Mouse (Mus musculus): Measurements from ENCODE around the gene Rab44. TPM values are rescaled to one million over a fixed set of nuclear protein-coding genes. Genes with fewer than 3 reads are reported as not detected.

Gene Rab44
- polyA plus RNA-seq, 1 experiment: not detected

GRCm38 (mm10) chr17:29159743-29160455 is 46.0 kb downstream of the Rab44 start:
- Histone ChIP-seq H3K4me1 (ENCODE audit: control insufficient read depth, insufficient read depth, low read length) (peaks cover 7% of the 10 kb centered on the region), H3K9ac (ENCODE audit: low read depth, poor library complexity, severe bottlenecking) (peak overlapping the region; percentile 45), H3K27me3 (ENCODE audit: control insufficient read depth, insufficient read depth, low read length, poor library complexity, severe bottlenecking) (no peaks in the 10 kb centered on the region), H3K36me3 (ENCODE audit: control insufficient read depth, insufficient read depth, low read length, poor library complexity, severe bottlenecking) (no peaks in the 10 kb centered on the region), H3K4me3 (ENCODE audit: low read depth, low read length) (peak overlapping the region; percentile 24), H3K9me3 (replicated peaks; ENCODE audit: control insufficient read depth, insufficient read depth, low read length, poor library complexity, severe bottlenecking) (no peaks in the 10 kb centered on the region), H3K27ac (ENCODE audit: insufficient read depth, low read length) (peak overlapping the region; percentile 64)
- TF ChIP-seq CTCF (IDR thresholded peaks at IDR 0.05; ENCODE audit: low read depth, low read length) (no peak), EP300 (IDR thresholded peaks at IDR 0.05; ENCODE audit: insufficient read depth, low read depth, low read length) (0 out of 2 replicates have a peak, but pooled peaks have one; percentile 57), POLR2A (IDR thresholded peaks at IDR 0.05; ENCODE audit: insufficient read depth, low read length) (no peak)

GRCm38 (mm10) chr17:29162334-29162733 is 48.4 kb downstream of the Rab44 start:
- Histone ChIP-seq H3K4me1 (ENCODE audit: control insufficient read depth, insufficient read depth, low read length) (peaks cover 3% of the 10 kb centered on the region), H3K9me3 (replicated peaks; ENCODE audit: control insufficient read depth, insufficient read depth, low read length, poor library complexity, severe bottlenecking) (no peaks in the 10 kb centered on the region), H3K27ac (ENCODE audit: insufficient read depth, low read length) (no peak overlapping the region), H3K36me3 (ENCODE audit: control insufficient read depth, insufficient read depth, low read length, poor library complexity, severe bottlenecking) (no peaks in the 10 kb centered on the region), H3K9ac (ENCODE audit: low read depth, poor library complexity, severe bottlenecking) (no peak overlapping the region), H3K27me3 (ENCODE audit: control insufficient read depth, insufficient read depth, low read length, poor library complexity, severe bottlenecking) (no peaks in the 10 kb centered on the region), H3K4me3 (ENCODE audit: low read depth, low read length) (no peak overlapping the region)
- no peak for TF ChIP-seq CTCF (IDR thresholded peaks at IDR 0.05; ENCODE audit: low read depth, low read length)
- no peak for TF ChIP-seq EP300 (IDR thresholded peaks at IDR 0.05; ENCODE audit: insufficient read depth, low read depth, low read length)

- Histone ChIP-seq H3K9me3 (replicated peaks; ENCODE audit: control insufficient read depth, insufficient read depth, low read length, poor library complexity, severe bottlenecking) (no peaks in the 10 kb centered on the region), H3K4me1 (ENCODE audit: control insufficient read depth, insufficient read depth, low read length) (peaks cover 3% of the 10 kb centered on the region), H3K36me3 (ENCODE audit: control insufficient read depth, insufficient read depth, low read length, poor library complexity, severe bottlenecking) (no peaks in the 10 kb centered on the region), H3K9ac (ENCODE audit: low read depth, poor library complexity, severe bottlenecking) (no peak overlapping the region), H3K4me3 (ENCODE audit: low read depth, low read length) (no peak overlapping the region), H3K27me3 (ENCODE audit: control insufficient read depth, insufficient read depth, low read length, poor library complexity, severe bottlenecking) (no peaks in the 10 kb centered on the region), H3K27ac (ENCODE audit: insufficient read depth, low read length) (0 out of 2 replicates have a peak overlapping the region, but pooled peaks have one; percentile 57)
- no peak for TF ChIP-seq POLR2A (IDR thresholded peaks at IDR 0.05; ENCODE audit: insufficient read depth, low read length)
- TF ChIP-seq EP300 (IDR thresholded peaks at IDR 0.05; ENCODE audit: insufficient read depth, low read depth, low read length): 0 out of 2 replicates have a peak, but pooled peaks have one; percentile 33
Observed at GRCm38 (mm10) chr17:29164469-29165111, 50.6 kb downstream of the Rab44 start.

GRCm38 (mm10) chr17:29165452-29165851 is 51.5 kb downstream of the Rab44 start:
- Histone ChIP-seq H3K4me3 (ENCODE audit: low read depth, low read length) (peak overlapping the region; percentile 7; the same call in 1 of the 2 replicates), H3K9me3 (replicated peaks; ENCODE audit: control insufficient read depth, insufficient read depth, low read length, poor library complexity, severe bottlenecking) (no peaks in the 10 kb centered on the region), H3K9ac (ENCODE audit: low read depth, poor library complexity, severe bottlenecking) (no peak overlapping the region), H3K27me3 (ENCODE audit: control insufficient read depth, insufficient read depth, low read length, poor library complexity, severe bottlenecking) (no peaks in the 10 kb centered on the region), H3K36me3 (ENCODE audit: control insufficient read depth, insufficient read depth, low read length, poor library complexity, severe bottlenecking) (no peaks in the 10 kb centered on the region), H3K4me1 (ENCODE audit: control insufficient read depth, insufficient read depth, low read length) (peaks cover 3% of the 10 kb centered on the region), H3K27ac (ENCODE audit: insufficient read depth, low read length) (peak overlapping the region; percentile 57)
- TF ChIP-seq EP300 (IDR thresholded peaks at IDR 0.05; ENCODE audit: insufficient read depth, low read depth, low read length): no peak
- no peak for TF ChIP-seq POLR2A (IDR thresholded peaks at IDR 0.05; ENCODE audit: insufficient read depth, low read length)
- TF ChIP-seq CTCF (IDR thresholded peaks at IDR 0.05; ENCODE audit: low read depth, low read length): no peak

- Histone ChIP-seq H3K4me3 (ENCODE audit: low read depth, low read length) (no peak overlapping the region), H3K36me3 (ENCODE audit: control insufficient read depth, insufficient read depth, low read length, poor library complexity, severe bottlenecking) (no peaks in the 10 kb centered on the region), H3K4me1 (ENCODE audit: control insufficient read depth, insufficient read depth, low read length) (peaks cover 3% of the 10 kb centered on the region), H3K27ac (ENCODE audit: insufficient read depth, low read length) (no peak overlapping the region), H3K27me3 (ENCODE audit: control insufficient read depth, insufficient read depth, low read length, poor library complexity, severe bottlenecking) (no peaks in the 10 kb centered on the region), H3K9ac (ENCODE audit: low read depth, poor library complexity, severe bottlenecking) (no peak overlapping the region), H3K9me3 (replicated peaks; ENCODE audit: control insufficient read depth, insufficient read depth, low read length, poor library complexity, severe bottlenecking) (no peaks in the 10 kb centered on the region)
- TF ChIP-seq EP300 (IDR thresholded peaks at IDR 0.05; ENCODE audit: insufficient read depth, low read depth, low read length) (no peak), CTCF (IDR thresholded peaks at IDR 0.05; ENCODE audit: low read depth, low read length) (no peak), POLR2A (IDR thresholded peaks at IDR 0.05; ENCODE audit: insufficient read depth, low read length) (no peak)
Observed at GRCm38 (mm10) chr17:29165967-29166578, 52.1 kb downstream of the Rab44 start.

GRCm38 (mm10) chr17:29167371-29167770 is 53.4 kb downstream of the Rab44 start:
- TF ChIP-seq POLR2A (IDR thresholded peaks at IDR 0.05; ENCODE audit: insufficient read depth, low read length) (no peak), CTCF (IDR thresholded peaks at IDR 0.05; ENCODE audit: low read depth, low read length) (no peak), EP300 (IDR thresholded peaks at IDR 0.05; ENCODE audit: insufficient read depth, low read depth, low read length) (no peak)

More at GRCm38 (mm10) chr17:29167371-29167770, 53.4 kb downstream of the Rab44 start:
- no peaks in the 10 kb centered on the region for H3K9me3 ChIP-seq (replicated peaks; ENCODE audit: control insufficient read depth, insufficient read depth, low read length, poor library complexity, severe bottlenecking)
- peaks cover 3% of the 10 kb centered on the region for H3K4me1 ChIP-seq (ENCODE audit: control insufficient read depth, insufficient read depth, low read length)
- no peak overlapping the region for H3K4me3 ChIP-seq (ENCODE audit: low read depth, low read length)
- no peak overlapping the region for H3K27ac ChIP-seq (ENCODE audit: insufficient read depth, low read length)
- H3K27me3 ChIP-seq (ENCODE audit: control insufficient read depth, insufficient read depth, low read length, poor library complexity, severe bottlenecking): no peaks in the 10 kb centered on the region
- no peak overlapping the region for H3K9ac ChIP-seq (ENCODE audit: low read depth, poor library complexity, severe bottlenecking)
- H3K36me3 ChIP-seq (ENCODE audit: control insufficient read depth, insufficient read depth, low read length, poor library complexity, severe bottlenecking): no peaks in the 10 kb centered on the region

All from ES-Bruce4 (cell line).